Mouse (Mus musculus) left cerebral cortex, postnatal 14 days (tissue): ENCODE measurements around the gene Bcr. TPM values are rescaled to one million over a fixed set of nuclear protein-coding genes. Genes with fewer than 3 reads are reported as not detected.

Source experiments
- DNase-seq, 2 experiments: peaks; one replicate each; pipeline ENCODE4 v3.0.0; 2021 to 2022; ENCODE audit warnings: low spot score in 2 of 2, mixed read lengths in 1 of 2
- intact Hi-C: fragments of 180-260 bp; cut with DNase I; formaldehyde crosslinking; loops from one replicate; pipeline ENCODE4 v1.15.1; 2025
- total RNA-seq, 2 experiments: library from RNA; stranded (reverse); gene quantifications; 2 replicates each; pipeline ENCODE4 v1.2.3; 2021

The Bcr gene
- total RNA-seq, 2 experiments from 2014 or later = 82.9 to 84.1 TPM

DNA sequence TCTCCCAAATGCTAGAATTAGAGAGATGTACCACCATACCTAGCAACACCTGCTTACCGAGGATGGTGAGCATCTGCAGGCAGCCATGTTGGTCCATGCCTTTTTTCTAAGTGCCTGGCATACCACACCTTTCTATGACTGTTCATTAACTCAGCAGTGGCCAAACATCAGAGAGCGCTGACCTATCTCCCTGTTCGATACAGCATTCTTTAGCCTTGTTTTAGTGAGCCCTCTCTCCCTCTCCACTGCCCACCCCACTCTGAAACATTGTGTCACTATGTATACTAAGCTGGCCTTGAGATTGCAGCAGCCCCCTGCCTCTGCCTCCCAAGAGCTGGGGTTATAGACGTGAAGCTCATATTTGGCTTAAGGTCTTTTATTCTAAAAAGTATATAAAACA, 6.7 kb upstream of the Bcr start:
- intact Hi-C loops = no loop called here
- DNase-seq = no peak

DNA sequence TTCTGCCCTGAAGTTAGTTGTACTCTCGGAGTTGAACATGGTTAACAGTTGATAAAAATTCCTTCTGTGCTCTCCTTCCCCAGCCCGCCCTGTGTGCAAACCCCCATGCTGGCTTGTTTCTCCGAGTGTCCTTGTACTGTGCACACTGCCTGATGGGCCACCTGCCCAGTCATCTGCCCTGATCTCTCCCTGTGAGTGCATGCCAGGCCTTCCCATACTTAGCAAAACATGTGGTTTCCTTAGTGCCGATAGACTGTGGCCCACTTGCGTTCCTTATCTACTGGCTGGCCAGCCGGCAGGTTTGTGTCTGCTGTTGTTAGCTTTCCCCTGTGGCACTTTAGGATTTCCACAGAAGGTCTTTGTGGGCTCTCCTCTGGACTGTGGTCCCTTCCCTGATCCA, 6.3 kb upstream of the Bcr start:
- DNase-seq = no peak
- intact Hi-C loops = no loop called here

DNA sequence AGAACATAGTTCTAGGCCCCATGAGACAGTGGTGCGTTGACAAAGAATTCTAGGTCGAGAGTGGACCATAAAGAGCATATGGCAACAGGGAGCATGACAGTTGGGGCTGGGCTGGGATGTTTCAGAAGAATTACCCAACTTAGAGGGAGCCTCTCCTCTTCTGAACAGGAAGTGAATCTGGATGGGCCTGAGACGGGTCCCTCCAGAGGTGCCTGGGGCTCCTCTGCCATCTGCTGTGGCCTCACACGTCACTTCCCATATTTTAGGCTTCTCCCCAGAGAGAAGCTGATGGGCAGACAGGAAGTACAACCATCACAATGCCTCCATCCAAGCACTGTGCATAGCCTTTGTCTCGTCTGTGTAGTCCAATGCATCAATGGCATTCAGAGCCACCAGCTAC, 4.7 kb upstream of the Bcr start:
- no peak for DNase-seq
- intact Hi-C loops = no loop called here

DNA sequence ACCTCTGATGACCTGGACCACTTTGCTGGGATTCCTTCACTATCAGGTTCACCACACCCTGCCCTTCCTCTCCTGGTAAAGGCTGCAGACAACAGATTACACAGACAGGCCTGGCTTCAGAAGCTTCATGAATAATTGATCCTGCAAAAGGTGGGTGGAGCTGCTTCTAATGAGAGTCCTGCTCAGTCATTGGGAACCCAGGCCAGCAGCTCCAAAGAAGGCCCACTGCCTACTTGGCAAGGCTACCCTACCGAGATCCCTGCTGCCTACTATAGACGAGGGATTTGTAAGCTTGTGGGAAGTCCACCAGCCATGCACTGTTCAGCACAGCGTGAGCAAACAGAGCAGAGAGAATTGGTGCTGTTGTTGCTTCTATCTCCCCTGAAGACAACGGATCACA, 4.1 kb upstream of the Bcr start:
- peak; percentile 45 to 60 for DNase-seq
- intact Hi-C loops = no loop called here

DNA sequence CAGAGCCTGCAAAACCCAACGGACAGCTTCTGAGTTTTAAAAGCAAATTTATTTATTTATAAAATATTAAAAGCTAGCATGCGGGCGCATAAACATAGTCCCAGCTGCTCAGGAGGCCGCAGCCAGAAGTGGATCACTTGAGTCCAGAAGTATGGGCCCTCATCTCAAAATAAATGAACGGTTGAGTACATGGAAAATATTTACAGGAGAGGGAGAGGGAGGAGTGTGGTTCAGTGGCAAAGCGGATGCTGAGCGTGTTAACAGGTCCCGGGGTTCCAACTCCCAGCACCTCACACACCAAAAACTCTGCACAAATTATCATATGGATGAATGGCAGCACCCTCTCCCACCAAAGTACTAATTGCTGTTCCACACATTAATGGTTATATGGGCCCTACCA, 2.1 kb upstream of the Bcr start:
- no peak for DNase-seq
- intact Hi-C loops = no loop called here

DNA sequence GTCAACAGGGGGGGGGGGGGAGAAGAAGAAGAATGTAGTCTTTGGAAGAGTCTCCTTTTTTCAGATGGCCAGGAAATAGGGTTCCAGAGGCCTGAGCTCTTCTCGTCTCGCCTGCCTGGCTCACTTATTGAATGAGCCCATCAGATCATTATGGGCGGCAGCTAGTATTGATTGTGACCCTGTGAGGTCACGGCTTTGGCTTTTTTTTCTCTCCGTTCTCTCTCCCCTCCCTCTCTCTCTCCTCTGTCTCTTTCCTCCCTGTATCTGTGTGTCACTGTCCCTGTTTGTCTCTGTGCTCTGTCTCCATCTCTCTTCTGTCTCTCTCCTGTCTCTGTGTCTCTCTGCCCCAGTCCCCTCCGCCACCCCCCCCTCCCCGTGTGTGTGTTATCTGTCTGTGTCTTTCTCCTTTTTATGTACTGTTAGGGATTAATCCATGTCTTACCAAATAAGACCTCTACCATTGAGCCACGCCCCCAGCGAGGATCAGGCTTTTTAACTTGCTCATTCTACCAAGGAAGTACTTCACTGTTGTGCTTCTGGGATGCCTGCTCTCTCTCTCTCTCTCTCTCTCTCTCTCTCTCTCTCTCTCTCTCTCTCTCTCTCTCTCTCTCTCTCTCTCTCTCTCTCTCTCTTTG, 1.5 kb upstream of the Bcr start:
- intact Hi-C loops = loop anchor here (1.0 kb wide), 1 partner anchor 92 kb away; no protein-coding TSS in a partner anchor
- no peak for DNase-seq

DNA sequence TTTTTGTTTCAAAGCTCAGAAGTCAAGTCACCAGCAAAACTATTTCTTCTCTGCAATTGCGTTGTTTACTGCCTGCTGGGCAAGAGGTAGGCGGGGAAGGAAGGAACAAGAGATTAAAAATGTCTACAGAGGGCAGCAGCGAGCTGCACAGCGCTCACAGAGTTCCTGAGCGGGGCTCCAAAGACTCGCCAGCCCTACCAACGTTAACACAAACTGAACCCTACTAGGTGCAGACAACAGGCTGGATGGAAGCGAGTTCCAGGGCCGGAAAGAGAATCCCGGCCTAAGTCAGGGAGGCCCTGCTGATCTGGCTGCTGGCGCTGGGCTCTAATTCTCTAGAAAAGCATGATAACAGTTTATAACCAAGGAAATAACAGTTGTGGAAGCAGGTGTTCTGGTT, 996 bp upstream of the Bcr start:
- intact Hi-C loops = loop anchor here (1.0 kb wide), 1 partner anchor 92 kb away; no protein-coding TSS in a partner anchor
- DNase-seq = peak; percentile 78 to 84

DNA sequence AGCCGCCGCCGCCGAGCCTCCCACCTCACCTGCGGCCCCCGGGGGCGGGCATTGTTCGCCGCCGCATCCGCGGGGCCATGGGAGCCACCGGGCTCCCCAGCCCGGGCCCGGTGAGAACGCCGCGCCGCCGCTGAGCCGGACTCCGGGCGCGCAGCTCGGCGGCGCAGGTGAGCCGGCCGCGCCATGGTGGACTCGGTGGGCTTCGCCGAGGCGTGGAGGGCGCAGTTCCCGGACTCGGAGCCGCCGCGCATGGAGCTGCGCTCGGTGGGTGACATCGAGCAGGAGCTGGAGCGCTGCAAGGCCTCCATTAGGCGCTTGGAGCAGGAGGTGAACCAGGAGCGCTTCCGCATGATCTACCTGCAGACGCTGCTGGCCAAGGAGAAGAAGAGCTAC, 447 bp downstream of the Bcr start:
- intact Hi-C loops = loop anchor here (5.0 kb wide), 1 partner anchor 51 kb away; no protein-coding TSS in a partner anchor
- no peak for DNase-seq

DNA sequence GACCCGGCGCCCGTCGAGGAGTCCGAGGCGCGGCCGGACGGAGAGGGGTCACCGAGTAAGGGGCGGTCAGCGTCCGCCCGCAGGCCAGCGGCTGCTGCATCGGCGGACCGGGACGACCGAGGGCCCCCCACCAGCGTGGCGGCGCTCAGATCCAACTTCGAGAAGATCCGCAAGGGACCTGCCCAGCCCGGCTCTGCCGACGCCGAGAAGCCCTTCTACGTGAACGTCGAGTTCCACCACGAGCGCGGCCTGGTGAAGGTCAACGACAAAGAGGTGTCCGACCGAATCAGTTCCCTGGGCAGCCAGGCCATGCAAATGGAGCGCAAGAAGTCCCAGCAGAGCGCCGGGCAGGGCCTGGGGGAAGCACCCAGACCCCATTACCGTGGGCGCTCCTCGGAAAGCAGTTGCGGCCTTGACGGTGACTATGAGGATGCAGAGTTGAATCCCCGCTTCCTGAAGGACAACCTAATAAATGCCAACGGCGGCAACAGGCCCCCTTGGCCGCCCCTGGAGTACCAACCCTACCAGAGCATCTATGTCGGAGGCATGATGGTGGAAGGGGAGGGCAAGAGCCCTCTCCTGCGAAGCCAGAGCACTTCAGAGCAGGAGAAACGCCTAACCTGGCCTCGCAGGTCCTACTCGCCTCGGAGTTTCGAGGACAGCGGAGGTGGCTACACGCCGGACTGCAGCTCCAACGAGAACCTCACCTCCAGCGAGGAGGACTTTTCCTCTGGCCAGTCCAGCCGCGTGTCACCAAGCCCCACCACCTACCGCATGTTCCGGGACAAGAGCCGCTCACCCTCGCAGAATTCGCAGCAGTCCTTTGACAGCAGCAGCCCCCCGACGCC, 1.2 kb downstream of the Bcr start:
- intact Hi-C loops = loop anchor here (5.0 kb wide), 1 partner anchor 51 kb away; no protein-coding TSS in a partner anchor
- DNase-seq = no peak

DNA sequence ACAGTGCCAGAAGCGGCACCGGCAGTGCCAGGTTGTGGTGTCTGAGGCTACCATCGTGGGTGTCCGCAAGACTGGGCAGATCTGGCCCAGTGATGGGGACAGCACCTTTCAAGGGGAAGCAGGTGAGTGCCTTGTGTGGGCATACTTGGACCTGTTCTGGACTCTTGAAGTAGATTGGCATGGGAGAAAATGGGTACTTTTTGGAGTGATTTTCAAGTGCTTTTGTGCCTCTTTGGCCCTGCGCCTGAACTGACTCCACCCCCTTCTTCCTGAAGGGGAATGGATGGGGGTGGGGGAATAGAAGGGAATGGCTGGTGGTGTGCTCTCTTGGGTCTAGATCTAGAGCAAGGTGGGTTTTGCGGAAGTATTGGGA, 1.8 kb downstream of the Bcr start:
- DNase-seq = no peak
- intact Hi-C loops = loop anchor here (5.0 kb wide), 1 partner anchor 50 kb away; no protein-coding TSS in a partner anchor

DNA sequence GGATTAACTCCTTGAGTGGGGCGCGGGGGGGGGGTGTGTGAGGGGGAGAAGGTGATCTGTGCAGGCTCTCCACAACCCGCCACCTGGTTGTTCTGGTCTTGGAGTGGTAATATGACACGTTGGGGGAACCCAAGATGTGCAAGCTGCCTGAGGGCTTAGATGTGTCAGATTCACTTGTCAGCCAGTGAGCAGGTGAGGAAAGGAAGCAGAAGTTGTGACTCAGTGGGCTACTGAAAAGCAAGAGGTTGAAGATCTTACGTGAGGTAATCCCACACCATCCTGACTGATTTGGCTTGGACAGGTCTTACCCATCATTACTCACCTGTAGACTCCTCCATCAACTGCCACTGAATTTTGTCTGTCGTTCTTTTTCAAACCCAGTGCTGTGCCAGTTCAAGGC, 2.2 kb downstream of the Bcr start:
- DNase-seq = no peak
- intact Hi-C loops = loop anchor here (5.0 kb wide), 1 partner anchor 50 kb away; no protein-coding TSS in a partner anchor

DNA sequence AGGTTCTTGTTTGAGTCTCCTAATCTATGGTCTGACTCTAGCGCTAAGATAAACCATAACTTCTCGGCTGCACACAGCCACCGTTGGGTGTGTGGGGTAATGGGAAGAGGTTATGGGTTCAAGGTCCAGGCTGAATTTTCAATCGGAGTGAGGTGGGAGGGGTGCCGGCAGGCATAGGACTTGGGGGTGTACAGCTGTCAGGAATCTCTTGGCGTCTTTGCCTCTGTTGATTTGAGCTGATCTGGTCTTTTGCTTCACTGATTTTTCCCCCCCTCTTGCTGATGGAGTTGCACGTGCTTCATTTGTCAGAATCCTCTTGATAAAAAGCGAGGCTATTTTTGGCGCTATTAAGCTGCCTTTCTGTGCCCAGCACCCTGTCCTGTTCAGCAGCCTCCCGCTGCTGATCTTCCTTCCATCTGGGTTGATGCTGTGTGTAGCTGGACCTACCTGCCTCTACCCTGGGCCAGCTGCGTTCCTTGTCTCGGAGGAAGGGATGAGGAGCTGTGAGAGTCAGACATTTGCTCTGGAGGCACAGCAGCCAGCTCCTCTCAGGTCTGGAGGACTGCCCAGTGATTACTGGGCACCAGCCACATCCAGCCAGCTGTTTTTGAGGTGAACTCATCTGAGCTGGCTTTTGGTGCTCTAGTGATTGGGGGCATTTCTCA, 3.0 kb downstream of the Bcr start:
- no peak for DNase-seq
- intact Hi-C loops = loop anchor here (5.0 kb wide), 1 partner anchor 49 kb away; no protein-coding TSS in a partner anchor

DNA sequence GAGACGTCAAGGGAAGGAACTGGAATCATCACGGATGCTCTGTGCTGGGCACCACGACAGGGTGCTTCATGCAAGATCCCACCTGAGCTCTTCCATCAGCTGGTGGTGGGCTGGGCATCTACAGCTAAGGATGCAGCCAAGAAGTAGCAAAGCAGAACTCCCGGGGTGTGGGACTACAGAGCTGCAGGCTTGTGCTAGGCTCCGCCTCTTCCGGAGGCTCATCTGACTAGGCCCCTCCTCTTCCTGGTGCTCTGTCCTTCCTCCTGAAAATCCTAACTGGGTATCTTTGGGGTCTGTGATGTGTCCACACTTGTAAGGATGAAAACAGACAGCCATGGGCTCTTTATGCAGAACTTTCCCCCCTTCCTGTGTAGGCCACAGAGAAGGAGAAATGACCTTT, 5.3 kb downstream of the Bcr start:
- intact Hi-C loops = no loop called here
- DNase-seq = no peak

DNA sequence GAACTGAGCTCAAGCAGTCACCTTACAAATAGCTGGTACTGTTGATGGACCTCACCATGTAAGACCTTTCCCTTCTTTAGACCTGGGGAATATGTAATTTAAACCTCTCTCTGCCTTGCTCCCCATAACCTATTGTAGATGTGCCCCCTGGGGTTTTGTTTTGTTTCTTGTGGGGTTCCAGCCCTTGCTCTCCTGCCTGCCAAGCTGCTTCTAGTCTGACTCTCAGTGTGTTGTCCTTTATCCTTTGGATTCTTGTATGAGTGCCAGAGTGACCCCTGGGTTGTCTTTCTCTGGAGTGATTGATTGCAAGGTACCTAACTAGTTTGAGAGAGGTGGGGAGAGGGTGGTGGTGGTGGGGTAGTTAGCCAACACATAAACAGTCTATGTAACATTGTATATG, 7.1 kb downstream of the Bcr start:
- intact Hi-C loops = no loop called here
- DNase-seq = no peak

DNA sequence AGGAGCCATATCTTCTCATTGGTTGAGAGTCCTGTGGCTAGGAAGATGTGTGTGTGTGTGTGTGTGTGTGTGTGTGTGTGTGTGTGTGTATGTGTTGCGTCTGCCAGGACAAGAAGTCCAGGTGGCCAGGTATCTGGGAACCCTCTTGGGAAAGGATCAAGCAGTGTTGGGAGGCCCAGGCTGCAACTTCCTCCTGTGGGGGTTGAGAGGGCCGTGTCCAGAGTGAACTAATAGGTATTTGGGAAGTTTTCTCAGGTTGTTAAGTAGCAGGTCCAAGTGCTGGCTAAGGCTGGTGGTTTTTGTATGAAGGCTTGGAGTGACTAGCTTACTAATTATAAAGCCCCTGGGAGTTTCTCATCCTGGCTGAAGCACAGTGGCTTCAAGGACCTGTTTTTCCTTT, 7.7 kb downstream of the Bcr start:
- intact Hi-C loops = no loop called here
- DNase-seq = no peak

DNA sequence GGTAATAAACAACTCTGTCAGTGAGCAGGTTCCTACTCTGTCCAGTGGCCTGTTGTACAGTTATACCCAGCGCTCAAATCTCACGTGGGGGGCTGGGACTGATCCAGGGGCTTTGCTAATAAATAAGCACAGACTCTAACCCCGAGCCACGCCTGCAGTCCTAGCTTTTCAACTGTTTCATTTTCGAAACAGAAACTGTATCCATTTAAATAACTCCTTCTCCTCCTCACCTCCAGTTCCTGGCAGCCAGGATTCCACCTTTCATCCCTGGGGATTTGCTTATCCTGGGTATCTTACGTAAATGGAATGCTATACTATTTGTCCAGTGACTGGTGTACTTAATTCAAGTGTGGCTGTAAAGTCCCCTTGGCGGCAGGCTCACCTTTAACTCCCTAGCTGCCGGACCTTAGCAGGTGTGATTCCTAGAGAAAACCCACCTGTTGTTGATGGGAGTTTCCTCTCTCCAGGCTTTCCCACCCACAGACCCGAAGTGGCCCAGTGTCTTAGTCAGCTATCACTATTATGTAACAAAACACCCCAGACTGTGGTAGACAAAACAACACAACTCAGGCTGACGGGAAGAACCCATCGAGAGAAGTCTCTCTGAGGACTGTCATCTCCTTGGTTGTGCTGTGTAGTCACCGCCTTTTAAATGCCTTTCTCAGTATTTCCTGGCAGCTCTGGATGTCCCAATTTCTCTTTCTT, 8.4 kb downstream of the Bcr start:
- intact Hi-C loops = no loop called here
- DNase-seq = no peak

DNA sequence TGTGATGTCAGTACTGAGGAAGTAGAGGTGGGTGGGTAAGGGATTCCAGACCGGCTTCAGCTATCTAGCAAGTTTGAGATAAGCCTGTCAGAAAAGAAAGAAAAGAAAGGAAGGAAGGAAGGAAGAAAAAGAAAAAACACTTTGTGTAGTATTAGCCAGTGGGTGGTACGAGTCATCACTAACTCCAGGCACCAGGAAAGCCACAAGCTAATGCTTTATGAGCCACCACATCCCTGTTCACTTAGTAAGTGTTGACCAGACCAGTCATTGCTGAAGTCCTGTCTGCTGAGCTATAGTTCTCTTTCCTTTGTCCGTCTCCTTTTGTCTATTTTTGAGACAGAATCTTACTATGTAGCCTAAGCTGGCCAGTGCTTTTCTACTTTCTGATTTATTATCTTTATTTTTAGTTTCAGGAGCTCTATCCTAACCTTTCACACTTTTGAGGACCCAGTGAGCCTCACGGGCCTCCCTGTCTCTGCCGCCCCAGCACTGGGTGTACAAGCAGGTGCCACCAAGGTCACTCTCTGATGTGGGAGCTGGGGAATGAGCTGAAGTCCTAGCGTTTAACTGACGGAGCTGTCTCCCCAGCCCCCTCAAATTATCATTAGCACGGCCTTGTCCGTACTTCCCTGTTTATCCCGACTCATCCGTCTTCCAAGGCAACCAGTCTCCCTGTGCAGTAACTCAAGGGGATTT, 10.0 kb downstream of the Bcr start:
- no peak for DNase-seq
- intact Hi-C loops = no loop called here

DNA sequence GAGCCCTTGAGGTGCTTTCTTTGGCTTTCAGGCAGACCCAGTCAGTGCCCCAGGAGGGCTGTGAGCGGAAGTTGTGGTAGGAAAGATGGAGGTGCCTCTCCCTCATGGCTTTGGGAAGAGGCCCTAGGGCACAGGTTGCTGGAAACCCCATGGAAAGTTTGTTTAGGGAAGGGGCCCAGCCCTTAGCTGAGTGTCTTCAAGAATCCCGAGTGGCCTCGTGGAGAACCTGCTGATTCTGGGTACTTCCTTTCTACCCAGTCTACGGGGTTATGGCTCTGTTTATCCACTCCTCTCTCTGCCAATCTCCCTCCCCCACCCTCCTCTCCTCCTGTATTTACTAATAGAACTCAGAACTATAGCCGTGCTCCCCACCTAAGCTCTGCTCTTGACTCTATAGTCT, 15.3 kb downstream of the Bcr start:
- no peak for DNase-seq
- intact Hi-C loops = no loop called here
